In genomic region chr11:33204966-33205365, GRCm38 (mm10) we compare ENCODE assay signal across 24 mouse cellular contexts. TPM values are rescaled to one million over a fixed set of nuclear protein-coding genes. Genes with fewer than 3 reads are reported as not detected.
A peak's percentile ranks its signal among the peaks of the same experiment; 100 is the strongest.
DNase-seq lines count a peak whose midpoint lies in the region; ATAC-seq lines count a peak whose summit lies in the region.
"Had no signal": no experiment of that assay in that cellular context is flagged by ENCODE, and none has a peak within 500 bp of the region (broad histone marks: within the 10 kb centered on the region; RNA-seq: fewer than 3 reads in every experiment).

No protein-coding gene starts in this region.

- H3K27me3 ChIP-seq in hindbrain, embryonic 11.5 days (ENCODE audit: control insufficient read depth, insufficient read depth, low read length) = peaks cover 65% of the 10 kb centered on the region
- peaks cover 73% of the 10 kb centered on the region for H3K27me3 ChIP-seq in limb, embryonic 11.5 days (ENCODE audit: control insufficient read depth, insufficient read depth, low read length)

- ATAC-seq in hindbrain, embryonic 11.5 days (ENCODE audit: low FRiP score) = no peak
- no peak for ATAC-seq in limb, embryonic 11.5 days (ENCODE audit: insufficient number of reproducible peaks, low FRiP score, low TSS enrichment, low read depth)
- ATAC-seq in granulocyte monocyte progenitor cell, adult 5-6 weeks (replicated peaks; ENCODE audit: poor library complexity, severe bottlenecking) = no peak
- ATAC-seq: inflammation-experienced regulatory T-cells, adult 6 months; lung, postnatal 0 days had no signal

- peak; percentile 42 for DNase-seq in embryo, embryonic 9.5 days (ENCODE audit: extremely low spot score)
- no peak for DNase-seq in embryo, embryonic 11 days
- DNase-seq in MN1 (ENCODE audit: low spot score) (peak; percentile 71), liver (no peak)
- peak; percentile 45 for DNase-seq in hindbrain, embryonic 11.5 days (ENCODE audit: low spot score)
- peak; percentile 47 for DNase-seq in limb, embryonic 11.5 days (ENCODE audit: low spot score)
- no peak for DNase-seq in adrenal gland, postnatal 36 days
- DNase-seq: adrenal gland, postnatal 10 days; gastrocnemius, postnatal 10 days; right cerebral cortex, postnatal 25 days; thymus, postnatal 14 days had no signal

- no peaks in the 10 kb centered on the region for H3K9me3 ChIP-seq in hindbrain, embryonic 11.5 days (ENCODE audit: control insufficient read depth, low read length)
- H3K9me3 ChIP-seq in limb, embryonic 11.5 days (ENCODE audit: control insufficient read depth, low read length) = no peaks in the 10 kb centered on the region
- H3K9me3 ChIP-seq: embryonic facial prominence, embryonic 13.5 days; limb, embryonic 13.5 days; liver, embryonic 15.5 days had no signal

- H3K4me2 ChIP-seq in hindbrain, embryonic 11.5 days (replicated peaks; ENCODE audit: low read depth, low read length) = no peak overlapping the region; the same call in 1 of the 2 replicates
- no peak overlapping the region for H3K4me2 ChIP-seq in limb, embryonic 11.5 days (ENCODE audit: low read depth, severe bottlenecking)
- H3K4me2 ChIP-seq: embryonic facial prominence, embryonic 13.5 days; liver, embryonic 15.5 days had no signal

- H3K36me3 ChIP-seq in hindbrain, embryonic 11.5 days (ENCODE audit: control insufficient read depth, insufficient read depth, low read length) = no peaks in the 10 kb centered on the region
- no peaks in the 10 kb centered on the region for H3K36me3 ChIP-seq in limb, embryonic 11.5 days (ENCODE audit: control insufficient read depth, insufficient read depth, low read length)
- H3K36me3 ChIP-seq: embryonic facial prominence, embryonic 13.5 days; limb, embryonic 13.5 days; liver, embryonic 15.5 days had no signal

- WGBS in hindbrain, embryonic 11.5 days = 6% methylated on average over 3 of the region's 3 CpGs
- WGBS in limb, embryonic 11.5 days = 7% methylated on average over 3 of the region's 3 CpGs

- no peak overlapping the region for H3K27ac ChIP-seq in hindbrain, embryonic 11.5 days (ENCODE audit: low read depth, low read length)
- H3K27ac ChIP-seq in limb, embryonic 11.5 days (replicated peaks; ENCODE audit: low read depth, low read length) = no peak overlapping the region
- H3K27ac ChIP-seq: embryonic facial prominence, embryonic 13.5 days; kidney, postnatal 0 days; layer of hippocampus, adult 2 months; limb, embryonic 13.5 days; liver, embryonic 15.5 days had no signal

- no peak overlapping the region for H3K9ac ChIP-seq in hindbrain, embryonic 11.5 days (ENCODE audit: low read depth, low read length)
- no peak overlapping the region for H3K9ac ChIP-seq in limb, embryonic 11.5 days (ENCODE audit: low read length)
- H3K9ac ChIP-seq: embryonic facial prominence, embryonic 13.5 days; limb, embryonic 13.5 days; liver, embryonic 15.5 days had no signal

- peaks cover 23% of the 10 kb centered on the region for H3K4me1 ChIP-seq in hindbrain, embryonic 11.5 days (replicated peaks; ENCODE audit: control insufficient read depth, insufficient read depth, low read length)
- H3K4me1 ChIP-seq in limb, embryonic 11.5 days (ENCODE audit: control insufficient read depth, insufficient read depth, low read length) = peaks cover 19% of the 10 kb centered on the region

- peak overlapping the region; percentile 38; the same call in 1 of the 2 replicates for H3K4me3 ChIP-seq in hindbrain, embryonic 11.5 days (ENCODE audit: low read depth, low read length)
- no peak overlapping the region for H3K4me3 ChIP-seq in limb, embryonic 11.5 days (ENCODE audit: low read depth, low read length)
- H3K4me3 ChIP-seq: embryonic facial prominence, embryonic 13.5 days; layer of hippocampus, adult 2 months; limb, embryonic 13.5 days; liver, embryonic 15.5 days; megakaryocyte, embryonic 14.5 days had no signal

RNA-seq across cellular contexts. Expression of gene Tlx3, which starts 1.6 kb away (rescaled TPM):
- 12.9 and 19.0 TPM in 2 replicates for polyA plus RNA-seq in hindbrain, embryonic 11.5 days (2014; fragmentation: Nextera tagmentation; extraction: Ambion mirVana)
- not detected in 2 replicates for polyA plus RNA-seq in limb, embryonic 11.5 days (2014; fragmentation: Nextera tagmentation; extraction: Ambion mirVana)
- total RNA-seq in granulocyte monocyte progenitor cell, adult 5-6 weeks (2014; fragmentation: Nextera tagmentation) = not detected in 2 replicates
- total RNA-seq in granulocyte monocyte progenitor cell, adult 5-6 weeks (2017) = not detected in 2 replicates
- total RNA-seq in adrenal gland, postnatal 36 days (2021) = under 1 TPM in 1 of 2 experiments, not detected in 1; 0.23 TPM
- total RNA-seq: gastrocnemius, postnatal 10 days; heart, adult 8-10 months; heart, postnatal 10 days; layer of hippocampus, adult 2 months; left cerebral cortex, adult 8-10 months had no signal
- polyA plus RNA-seq: frontal cortex, adult 2 months; inflammation-experienced regulatory T-cells, adult 6 months; kidney, postnatal 0 days; limb, embryonic 13.5 days; liver, embryonic 15.5 days; lung, postnatal 0 days had no signal

RNA-seq across cellular contexts. Expression of gene Npm1, which starts 42.0 kb away (rescaled TPM):
- 962 and 974 TPM in 2 replicates for polyA plus RNA-seq in hindbrain, embryonic 11.5 days (2014; fragmentation: Nextera tagmentation; extraction: Ambion mirVana)
- 1,519 and 1,530 TPM in 2 replicates for polyA plus RNA-seq in limb, embryonic 11.5 days (2014; fragmentation: Nextera tagmentation; extraction: Ambion mirVana)
- 2,328 and 2,367 TPM in 2 replicates for total RNA-seq in granulocyte monocyte progenitor cell, adult 5-6 weeks (2014; fragmentation: Nextera tagmentation)
- 3,358 and 3,800 TPM in 2 replicates for total RNA-seq in granulocyte monocyte progenitor cell, adult 5-6 weeks (2017)
- 100 to 1,000 TPM; 300 to 316 TPM for total RNA-seq in adrenal gland, postnatal 36 days (2021)

RNA-seq across cellular contexts. Expression of gene Fgf18, which starts 57.8 kb away (rescaled TPM):
- 6.4 and 8.1 TPM in 2 replicates for polyA plus RNA-seq in hindbrain, embryonic 11.5 days (2014; fragmentation: Nextera tagmentation; extraction: Ambion mirVana)
- polyA plus RNA-seq in limb, embryonic 11.5 days (2014; fragmentation: Nextera tagmentation; extraction: Ambion mirVana) = 12.7 and 16.8 TPM in 2 replicates
- not detected in 2 replicates for total RNA-seq in granulocyte monocyte progenitor cell, adult 5-6 weeks (2014; fragmentation: Nextera tagmentation)
- not detected in 2 replicates for total RNA-seq in granulocyte monocyte progenitor cell, adult 5-6 weeks (2017)
- total RNA-seq in adrenal gland, postnatal 36 days (2021) = 1 to 10 TPM in 1 of 2 experiments, under 1 TPM in 1; 0.95 to 1.6 TPM
- polyA plus RNA-seq: inflammation-experienced regulatory T-cells, adult 6 months had no signal

Comparison
In these comparisons a context has a peak if more than half of its experiments do, and no peak if none do; other contexts are left out.
1. DNase-seq: peak in embryo, embryonic 9.5 days (single experiment), MN1 (single experiment), hindbrain, embryonic 11.5 days (single experiment) and limb, embryonic 11.5 days (single experiment); none in embryo, embryonic 11 days (single experiment), liver (single experiment) and adrenal gland, postnatal 36 days (0 of 2).
2. RNA of gene Npm1, which starts 42.0 kb away (total RNA-seq): 2,328 to 3,800 TPM in granulocyte monocyte progenitor cell, adult 5-6 weeks; 300 to 316 TPM in adrenal gland, postnatal 36 days; every median in the first group is over 4 times any median in the second.